Mouse (Mus musculus) T-cell, adult 66 days (primary cell): Measurements from ENCODE around the gene Ascl2. TPM values are rescaled to one million over a fixed set of nuclear protein-coding genes. Genes with fewer than 3 reads are reported as not detected.

ENCODE experiments used
- total RNA-seq, 2 experiments: library from RNA; stranded (reverse); gene quantifications; 3 replicates in 1 of 2; 4 replicates in 1 of 2; pipeline ENCODE4 v1.2.4; 2023

Gene Ascl2
- total RNA-seq: under 1 TPM in 1 of 2 experiments, not detected in 1; 0.47 TPM

DNA sequence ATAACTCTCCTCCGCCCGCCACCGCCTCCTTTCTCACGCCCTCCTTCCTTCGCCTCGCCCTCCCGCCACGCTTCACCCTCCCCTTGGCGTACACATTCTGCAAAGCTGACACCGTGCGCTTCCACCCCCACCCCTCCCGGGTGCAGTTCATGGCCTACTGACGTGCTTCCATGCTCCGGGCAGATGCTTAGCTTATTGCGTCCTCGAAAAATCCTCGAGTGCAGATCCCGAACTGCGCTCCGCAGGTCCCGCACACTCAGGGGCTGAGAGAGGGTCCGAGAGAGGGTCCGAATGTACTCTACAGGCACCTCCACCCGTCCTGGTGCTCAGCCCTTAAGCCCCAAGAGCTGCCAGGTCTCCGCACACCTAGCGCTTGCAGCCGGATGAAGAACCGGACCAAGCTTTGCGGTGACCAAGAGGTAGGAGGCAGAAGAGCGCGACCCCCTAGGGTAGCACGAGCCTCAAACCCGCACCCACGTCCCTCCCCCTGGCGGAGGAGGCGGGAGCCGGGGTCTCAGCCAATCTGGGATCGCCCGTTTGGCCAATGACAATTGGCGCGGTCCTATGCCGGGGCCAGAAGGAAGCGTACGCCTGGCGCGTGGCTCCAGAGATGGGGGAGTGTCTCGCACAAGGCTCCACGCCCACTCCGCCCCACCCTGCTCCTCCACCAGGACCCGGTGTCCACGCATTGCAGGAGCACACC is at the start of gene Ascl2:
TSS of gene Ascl2 (minus strand) at position 456 of the 703 bp plus-strand sequence.

GRCm38 (mm10) chr7:143004727-143005343 is 35.8 kb upstream of the Ascl2 start, which contains the start of gene Tspan32:
TSS of gene Tspan32 (plus strand) at chr7:143005046.

DNA sequence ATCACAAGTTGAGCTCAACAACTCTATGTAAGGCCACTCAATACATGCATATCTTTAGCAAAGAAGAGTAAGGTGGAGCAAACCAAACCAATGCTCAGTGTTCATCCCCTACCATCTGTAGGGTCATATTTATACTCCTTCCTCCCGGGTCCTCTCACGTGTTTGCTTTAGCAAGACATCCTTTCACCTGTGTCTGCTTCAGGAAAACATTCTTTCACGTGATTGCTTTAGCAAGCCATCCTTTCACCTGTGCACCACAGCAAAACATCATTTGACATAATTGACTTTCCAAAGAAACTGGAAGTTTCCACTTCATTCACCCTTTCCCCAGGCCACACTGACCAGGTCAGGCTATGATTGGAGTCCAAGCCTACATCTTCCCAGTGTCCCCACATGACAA is 38.0 kb downstream of the Ascl2 start, which contains the start of gene Th:
TSS of gene Th (minus strand) at position 101 of the 400 bp plus-strand sequence.

Other genes starting within 250 kb of the Ascl2 start
- not detected for gene Ins2, start 225.9 kb downstream of the Ascl2 start, total RNA-seq
- gene Th, start 38.1 kb downstream of the Ascl2 start, total RNA-seq: not detected
- 100 to 1,000 TPM; 156 to 157 TPM for gene Tspan32, start 35.8 kb upstream of the Ascl2 start, total RNA-seq
- 10 to 100 TPM; 22.8 to 26.2 TPM for gene Cd81, start 83.5 kb upstream of the Ascl2 start, total RNA-seq
- gene Tssc4, start 100.0 kb upstream of the Ascl2 start, total RNA-seq: 10 to 100 TPM; 16.6 to 17.7 TPM
- not detected for gene Trpm5, start 125.4 kb upstream of the Ascl2 start, total RNA-seq
- not detected for gene Kcnq1, start 137.1 kb upstream of the Ascl2 start, total RNA-seq